Mouse (Mus musculus): ENCODE measurements around the gene Arhgap29.

The Arhgap29 gene

GRCm38 (mm10) chr3:121995125-121995524 is 42.8 kb downstream of the Arhgap29 start:
- peaks cover 35% of the 10 kb centered on the region for H3K4me1 ChIP-seq (replicated peaks; ENCODE audit: low read depth, low read length)
- TF ChIP-seq NANOG (IDR thresholded peaks at IDR 0.05; ENCODE audit: borderline replicate concordance, low read length): no peak
- no peak for TF ChIP-seq POU5F1 (IDR thresholded peaks at IDR 0.05; ENCODE audit: borderline replicate concordance, low read length)
- no peak for TF ChIP-seq CTCF (conservative IDR thresholded peaks at IDR 0.05; ENCODE audit: low read length)
- no peak overlapping the region for H3K4me3 ChIP-seq (replicated peaks; ENCODE audit: low read length)
- H3K36me3 ChIP-seq (ENCODE audit: insufficient read depth, low read length): peaks cover 13% of the 10 kb centered on the region
- H3K27me3 ChIP-seq (ENCODE audit: insufficient read depth, low read length): no peaks in the 10 kb centered on the region
- no peaks in the 10 kb centered on the region for H3K9me3 ChIP-seq (ENCODE audit: low read length)

- Histone ChIP-seq H3K4me3 (replicated peaks; ENCODE audit: low read length) (no peak overlapping the region), H3K9me3 (ENCODE audit: low read length) (no peaks in the 10 kb centered on the region), H3K36me3 (ENCODE audit: insufficient read depth, low read length) (peaks cover 10% of the 10 kb centered on the region; the same call in 1 of the 2 replicates), H3K27me3 (ENCODE audit: insufficient read depth, low read length) (no peaks in the 10 kb centered on the region), H3K4me1 (replicated peaks; ENCODE audit: low read depth, low read length) (peaks cover 41% of the 10 kb centered on the region)
- TF ChIP-seq CTCF (conservative IDR thresholded peaks at IDR 0.05; ENCODE audit: low read length) (no peak), NANOG (IDR thresholded peaks at IDR 0.05; ENCODE audit: borderline replicate concordance, low read length) (peak; percentile 41; the same call in 1 of the 2 replicates)
These were observed 47.6 kb downstream of the Arhgap29 start for GRCm38 (mm10) chr3:121999934-122000333.

DNA sequence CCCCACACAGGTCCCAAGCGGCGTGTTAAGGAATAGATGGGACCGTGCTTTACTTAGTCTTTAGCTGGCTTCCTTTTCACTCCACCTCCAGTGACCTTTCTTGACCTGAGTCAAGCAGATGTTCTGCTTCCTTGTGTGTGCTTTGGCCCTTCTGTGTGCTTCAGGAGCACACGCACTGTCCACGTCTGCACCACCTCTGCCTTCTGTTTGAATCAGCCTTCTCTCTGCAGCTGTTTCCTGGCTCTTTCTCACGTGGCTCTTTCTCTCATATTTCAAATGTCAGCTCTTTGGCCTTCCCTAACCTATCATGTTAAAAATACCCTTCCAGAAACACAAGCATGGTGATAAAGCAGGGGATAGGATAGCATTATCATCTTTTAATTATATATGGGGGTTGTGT is 49.2 kb downstream of the Arhgap29 start:
- Histone ChIP-seq H3K4me1 (replicated peaks; ENCODE audit: low read depth, low read length) (peaks cover 26% of the 10 kb centered on the region), H3K36me3 (ENCODE audit: insufficient read depth, low read length) (peaks cover 10% of the 10 kb centered on the region; the same call in 1 of the 2 replicates), H3K9me3 (ENCODE audit: low read length) (no peaks in the 10 kb centered on the region), H3K4me3 (replicated peaks; ENCODE audit: low read length) (no peak overlapping the region), H3K27me3 (ENCODE audit: insufficient read depth, low read length) (no peaks in the 10 kb centered on the region)
- no peak for TF ChIP-seq CTCF (conservative IDR thresholded peaks at IDR 0.05; ENCODE audit: low read length)
- no peak for TF ChIP-seq NANOG (IDR thresholded peaks at IDR 0.05; ENCODE audit: borderline replicate concordance, low read length)
- no peak for TF ChIP-seq POU5F1 (IDR thresholded peaks at IDR 0.05; ENCODE audit: borderline replicate concordance, low read length)

DNA sequence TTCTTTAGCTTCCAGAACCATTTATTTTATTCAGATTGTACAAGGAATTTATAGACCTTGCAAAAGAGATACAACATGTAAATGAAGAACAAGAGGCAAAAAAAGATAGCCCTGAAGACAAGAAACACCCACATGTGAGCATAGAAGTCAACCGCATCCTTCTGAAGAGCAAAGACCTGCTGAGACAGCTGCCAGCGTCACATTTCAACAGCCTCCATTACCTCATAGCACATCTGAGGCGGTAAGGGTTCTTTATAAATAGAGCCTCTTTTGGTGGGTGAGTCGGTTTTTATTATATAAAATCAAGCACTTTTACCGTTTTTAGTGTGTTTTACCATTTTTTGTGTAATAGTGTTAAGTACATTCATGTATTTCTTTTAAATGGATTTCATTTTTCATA is 57.5 kb downstream of the Arhgap29 start:
- TF ChIP-seq CTCF (conservative IDR thresholded peaks at IDR 0.05; ENCODE audit: low read length) (no peak), NANOG (IDR thresholded peaks at IDR 0.05; ENCODE audit: borderline replicate concordance, low read length) (no peak), POU5F1 (IDR thresholded peaks at IDR 0.05; ENCODE audit: borderline replicate concordance, low read length) (no peak)
- Histone ChIP-seq H3K27me3 (ENCODE audit: insufficient read depth, low read length) (no peaks in the 10 kb centered on the region), H3K36me3 (ENCODE audit: insufficient read depth, low read length) (peaks cover 33% of the 10 kb centered on the region), H3K9me3 (ENCODE audit: low read length) (no peaks in the 10 kb centered on the region), H3K4me1 (replicated peaks; ENCODE audit: low read depth, low read length) (peaks cover 5% of the 10 kb centered on the region; the same call in 1 of the 2 replicates), H3K4me3 (replicated peaks; ENCODE audit: low read length) (no peak overlapping the region)

- H3K4me1 ChIP-seq (replicated peaks; ENCODE audit: low read depth, low read length): peaks cover 5% of the 10 kb centered on the region; the same call in 1 of the 2 replicates
These were observed 58.0 kb downstream of the Arhgap29 start for GRCm38 (mm10) chr3:122010292-122010691.

DNA sequence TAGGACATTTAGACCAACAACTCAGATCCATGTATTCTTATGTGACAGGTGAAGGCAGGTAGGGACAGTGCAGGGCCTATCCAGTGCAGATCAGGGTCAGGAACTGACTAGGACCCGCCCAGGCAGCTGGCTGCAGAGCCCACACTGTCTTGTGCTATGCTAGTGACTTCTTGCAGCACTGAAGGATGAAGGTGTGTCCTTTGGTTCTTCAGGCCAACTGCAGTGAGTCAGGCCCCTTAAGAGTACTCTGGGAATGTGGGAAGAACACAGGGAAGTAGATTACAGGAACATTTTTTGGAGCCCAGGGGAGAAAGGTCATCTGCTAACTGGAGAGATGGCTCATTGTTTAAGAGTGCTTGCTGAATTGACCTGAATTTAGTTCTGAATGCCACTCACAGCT is 60.1 kb downstream of the Arhgap29 start:
- no peaks in the 10 kb centered on the region for H3K27me3 ChIP-seq (ENCODE audit: insufficient read depth, low read length)
- TF ChIP-seq CTCF (conservative IDR thresholded peaks at IDR 0.05; ENCODE audit: low read length): no peak
- no peak for TF ChIP-seq POU5F1 (IDR thresholded peaks at IDR 0.05; ENCODE audit: borderline replicate concordance, low read length)
- TF ChIP-seq NANOG (IDR thresholded peaks at IDR 0.05; ENCODE audit: borderline replicate concordance, low read length): no peak
- no peak overlapping the region for H3K4me3 ChIP-seq (replicated peaks; ENCODE audit: low read length)
- peaks cover 33% of the 10 kb centered on the region for H3K36me3 ChIP-seq (ENCODE audit: insufficient read depth, low read length)
- H3K9me3 ChIP-seq (ENCODE audit: low read length): no peaks in the 10 kb centered on the region
- peaks cover 8% of the 10 kb centered on the region for H3K4me1 ChIP-seq (replicated peaks; ENCODE audit: low read depth, low read length)

More at GRCm38 (mm10) chr3:122010292-122010691, 58.0 kb downstream of the Arhgap29 start:
- peaks cover 33% of the 10 kb centered on the region for H3K36me3 ChIP-seq (ENCODE audit: insufficient read depth, low read length)
- H3K27me3 ChIP-seq (ENCODE audit: insufficient read depth, low read length): no peaks in the 10 kb centered on the region
- no peak overlapping the region for H3K4me3 ChIP-seq (replicated peaks; ENCODE audit: low read length)
- no peaks in the 10 kb centered on the region for H3K9me3 ChIP-seq (ENCODE audit: low read length)
- no peak for TF ChIP-seq NANOG (IDR thresholded peaks at IDR 0.05; ENCODE audit: borderline replicate concordance, low read length)
- TF ChIP-seq POU5F1 (IDR thresholded peaks at IDR 0.05; ENCODE audit: borderline replicate concordance, low read length): no peak
- TF ChIP-seq CTCF (conservative IDR thresholded peaks at IDR 0.05; ENCODE audit: low read length): no peak

GRCm38 (mm10) chr3:122018421-122018820 is 66.1 kb downstream of the Arhgap29 start:
- TF ChIP-seq NANOG (IDR thresholded peaks at IDR 0.05; ENCODE audit: borderline replicate concordance, low read length): no peak
- no peak for TF ChIP-seq CTCF (conservative IDR thresholded peaks at IDR 0.05; ENCODE audit: low read length)
- TF ChIP-seq POU5F1 (IDR thresholded peaks at IDR 0.05; ENCODE audit: borderline replicate concordance, low read length): no peak
- H3K27me3 ChIP-seq (ENCODE audit: insufficient read depth, low read length): no peaks in the 10 kb centered on the region
- H3K4me3 ChIP-seq (replicated peaks; ENCODE audit: low read length): no peak overlapping the region
- peaks cover 25% of the 10 kb centered on the region for H3K4me1 ChIP-seq (replicated peaks; ENCODE audit: low read depth, low read length)
- no peaks in the 10 kb centered on the region for H3K9me3 ChIP-seq (ENCODE audit: low read length)
- peaks cover 11% of the 10 kb centered on the region for H3K36me3 ChIP-seq (ENCODE audit: insufficient read depth, low read length)

DNA sequence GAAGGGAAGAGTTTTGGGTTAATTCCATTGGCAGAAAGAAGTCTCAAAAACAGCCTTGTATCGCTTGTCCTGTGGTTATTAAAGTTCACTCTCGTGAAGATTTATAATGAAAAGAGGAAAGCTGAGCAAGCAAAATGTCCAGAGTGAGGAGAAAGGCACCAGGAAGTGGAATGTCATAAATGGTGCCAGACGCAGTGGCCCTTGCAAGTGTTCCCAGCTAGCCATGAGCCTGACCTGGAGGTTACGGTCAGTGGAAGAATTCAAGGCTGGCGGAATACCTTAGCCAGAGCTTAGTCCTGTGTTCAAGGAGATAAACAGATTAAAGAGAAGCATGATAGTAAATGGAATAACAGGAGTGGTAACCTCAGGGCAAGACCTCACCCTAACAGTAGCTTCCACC is 66.8 kb downstream of the Arhgap29 start:
- peaks cover 25% of the 10 kb centered on the region for H3K4me1 ChIP-seq (replicated peaks; ENCODE audit: low read depth, low read length)
- H3K4me3 ChIP-seq (replicated peaks; ENCODE audit: low read length): no peak overlapping the region
- H3K36me3 ChIP-seq (ENCODE audit: insufficient read depth, low read length): peaks cover 7% of the 10 kb centered on the region
- H3K9me3 ChIP-seq (ENCODE audit: low read length): no peaks in the 10 kb centered on the region
- TF ChIP-seq POU5F1 (IDR thresholded peaks at IDR 0.05; ENCODE audit: borderline replicate concordance, low read length) (no peak), NANOG (IDR thresholded peaks at IDR 0.05; ENCODE audit: borderline replicate concordance, low read length) (no peak), CTCF (conservative IDR thresholded peaks at IDR 0.05; ENCODE audit: low read length) (no peak)
- H3K27me3 ChIP-seq (ENCODE audit: insufficient read depth, low read length): no peaks in the 10 kb centered on the region

DNA sequence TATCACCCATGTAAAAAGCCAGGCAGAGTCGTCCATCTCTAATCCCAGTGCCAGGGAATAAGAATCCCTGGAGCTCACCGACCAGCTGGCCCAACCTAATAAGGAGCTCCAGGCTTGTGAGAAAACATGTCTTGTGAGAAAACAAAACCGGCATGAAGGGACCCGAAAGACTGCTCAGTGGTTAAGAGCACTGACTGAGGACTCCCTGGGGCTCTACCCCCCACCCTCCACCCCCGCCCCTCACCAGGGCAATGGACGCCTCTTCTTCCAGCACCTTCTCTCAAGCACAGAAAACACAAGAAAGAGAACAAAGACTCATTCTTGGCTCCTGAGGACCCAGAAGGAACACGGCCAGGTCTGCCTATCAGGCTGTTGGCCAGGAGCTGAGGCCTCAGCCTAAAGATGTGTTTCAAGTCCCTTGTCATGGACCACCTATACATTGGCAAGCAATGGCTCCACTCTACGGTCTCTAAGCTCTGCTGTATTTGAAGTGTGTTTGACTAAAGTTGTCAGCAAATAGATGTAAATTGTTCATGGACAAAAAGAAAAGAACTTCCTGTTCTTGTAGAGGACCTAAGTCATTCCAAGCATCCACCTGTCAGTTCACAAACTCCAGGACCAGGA is 68.8 kb downstream of the Arhgap29 start:
- H3K4me1 ChIP-seq (replicated peaks; ENCODE audit: low read depth, low read length): peaks cover 25% of the 10 kb centered on the region
- no peaks in the 10 kb centered on the region for H3K36me3 ChIP-seq (ENCODE audit: insufficient read depth, low read length)
- no peak overlapping the region for H3K4me3 ChIP-seq (replicated peaks; ENCODE audit: low read length)
- TF ChIP-seq NANOG (IDR thresholded peaks at IDR 0.05; ENCODE audit: borderline replicate concordance, low read length) (no peak), POU5F1 (IDR thresholded peaks at IDR 0.05; ENCODE audit: borderline replicate concordance, low read length) (no peak), CTCF (conservative IDR thresholded peaks at IDR 0.05; ENCODE audit: low read length) (no peak)
- H3K27me3 ChIP-seq (ENCODE audit: insufficient read depth, low read length): no peaks in the 10 kb centered on the region
- no peaks in the 10 kb centered on the region for H3K9me3 ChIP-seq (ENCODE audit: low read length)

Data from E14TG2a.4 (cell line).